Mouse (Mus musculus): ENCODE data around the gene Osbpl5. TPM values are rescaled to one million over a fixed set of nuclear protein-coding genes. Genes with fewer than 3 reads are reported as not detected.

The Osbpl5 gene
- polyA plus RNA-seq, 1 experiment: 1.2 TPM

GRCm38 (mm10) chr7:143783378-143783995, 26.7 kb upstream of the Osbpl5 start:
- TF ChIP-seq FLI1 (IDR thresholded peaks at IDR 0.05; ENCODE audit: low read length): no peak
- TF ChIP-seq GATA1 (IDR thresholded peaks at IDR 0.05; ENCODE audit: borderline replicate concordance, low read length): no peak
- no peaks in the 10 kb centered on the region for H3K36me3 ChIP-seq (replicated peaks; ENCODE audit: low read length)
- peak overlapping the region; percentile 91 for H3K4me3 ChIP-seq (replicated peaks)
- peaks cover 38% of the 10 kb centered on the region for H3K4me1 ChIP-seq
- peaks cover 76% of the 10 kb centered on the region for H3K27me3 ChIP-seq (replicated peaks)
- H3K9me3 ChIP-seq: no peaks in the 10 kb centered on the region

GRCm38 (mm10) chr7:143777375-143777774, 20.6 kb upstream of the Osbpl5 start:
- H3K4me1 ChIP-seq: peaks cover 5% of the 10 kb centered on the region; the same call in 1 of the 2 replicates
- H3K4me3 ChIP-seq (replicated peaks): no peak overlapping the region
- H3K36me3 ChIP-seq (replicated peaks; ENCODE audit: low read length): no peaks in the 10 kb centered on the region
- H3K9me3 ChIP-seq: peaks cover under 1% of the 10 kb centered on the region
- H3K27me3 ChIP-seq (replicated peaks): peaks cover 59% of the 10 kb centered on the region
- TF ChIP-seq GATA1 (IDR thresholded peaks at IDR 0.05; ENCODE audit: borderline replicate concordance, low read length) (no peak), FLI1 (IDR thresholded peaks at IDR 0.05; ENCODE audit: low read length) (no peak)

DNA sequence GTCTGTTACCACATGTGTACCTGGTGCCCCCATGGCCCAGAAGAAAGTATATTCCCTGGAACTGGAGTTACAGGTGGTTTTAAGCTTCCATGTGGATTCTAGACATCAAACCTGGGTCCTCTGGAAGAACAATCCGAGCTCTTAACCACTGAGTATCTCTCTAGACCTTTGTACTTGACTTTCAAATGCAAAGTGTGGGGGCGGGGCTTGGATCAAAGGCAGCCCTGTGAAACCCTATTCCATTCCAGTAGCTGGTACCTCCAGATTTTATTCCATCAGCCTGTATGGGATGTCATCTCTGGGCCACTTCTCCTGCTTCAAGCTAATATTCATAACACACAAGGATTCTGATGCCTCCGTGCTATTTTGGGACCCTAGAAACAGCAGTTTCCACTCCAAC, 19.4 kb upstream of the Osbpl5 start:
- Histone ChIP-seq H3K27me3 (replicated peaks) (peaks cover 50% of the 10 kb centered on the region), H3K9me3 (peaks cover 4% of the 10 kb centered on the region), H3K36me3 (replicated peaks; ENCODE audit: low read length) (no peaks in the 10 kb centered on the region), H3K4me3 (replicated peaks) (no peak overlapping the region), H3K4me1 (peaks cover 1% of the 10 kb centered on the region; the same call in 1 of the 2 replicates)
- TF ChIP-seq GATA1 (IDR thresholded peaks at IDR 0.05; ENCODE audit: borderline replicate concordance, low read length) (no peak), FLI1 (IDR thresholded peaks at IDR 0.05; ENCODE audit: low read length) (no peak)

GRCm38 (mm10) chr7:143769461-143769860, 12.7 kb upstream of the Osbpl5 start:
- no peak for TF ChIP-seq GATA1 (IDR thresholded peaks at IDR 0.05; ENCODE audit: borderline replicate concordance, low read length)
- no peak for TF ChIP-seq FLI1 (IDR thresholded peaks at IDR 0.05; ENCODE audit: low read length)
- Histone ChIP-seq H3K9me3 (peaks cover 4% of the 10 kb centered on the region), H3K36me3 (replicated peaks; ENCODE audit: low read length) (no peaks in the 10 kb centered on the region), H3K4me3 (replicated peaks) (no peak overlapping the region), H3K27me3 (replicated peaks) (peaks cover 54% of the 10 kb centered on the region), H3K4me1 (peaks cover 8% of the 10 kb centered on the region; the same call in 1 of the 2 replicates)

DNA sequence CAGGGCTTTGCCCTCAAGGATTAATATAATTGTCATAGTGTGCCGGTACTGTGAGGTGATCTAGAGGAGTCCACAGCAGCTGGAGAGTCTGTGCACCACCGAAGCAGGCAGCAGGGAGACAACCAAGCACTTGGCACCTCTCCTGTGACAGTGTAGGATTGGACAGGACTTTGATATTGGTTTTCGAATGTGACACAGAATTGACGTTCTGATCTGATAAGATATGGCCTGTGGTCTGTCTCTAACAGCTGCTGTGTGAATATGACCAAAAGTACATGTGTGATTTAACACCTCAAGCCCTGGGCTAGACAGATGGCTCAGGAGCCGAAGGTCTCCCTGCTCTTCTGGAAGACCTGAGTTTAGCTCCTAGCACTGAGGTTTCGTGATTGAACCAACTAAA, 11.5 kb upstream of the Osbpl5 start:
- TF ChIP-seq FLI1 (IDR thresholded peaks at IDR 0.05; ENCODE audit: low read length): no peak
- H3K27me3 ChIP-seq (replicated peaks): peaks cover 57% of the 10 kb centered on the region
- H3K4me3 ChIP-seq (replicated peaks): no peak overlapping the region
- peaks cover 4% of the 10 kb centered on the region for H3K9me3 ChIP-seq
- H3K4me1 ChIP-seq: peaks cover 8% of the 10 kb centered on the region; the same call in 1 of the 2 replicates
- no peaks in the 10 kb centered on the region for H3K36me3 ChIP-seq (replicated peaks; ENCODE audit: low read length)

- Histone ChIP-seq H3K4me3 (replicated peaks) (no peak within 1 kb of the TSS), H3K9me3 (no peaks in the 10 kb centered on the region), H3K36me3 (replicated peaks; ENCODE audit: low read length) (no peaks in the 10 kb centered on the region), H3K4me1 (peaks cover 8% of the 10 kb centered on the region; the same call in 1 of the 2 replicates), H3K27me3 (replicated peaks) (peaks cover 70% of the 10 kb centered on the region)
- TF ChIP-seq GATA1 (IDR thresholded peaks at IDR 0.05; ENCODE audit: borderline replicate concordance, low read length): no peak
- TF ChIP-seq FLI1 (IDR thresholded peaks at IDR 0.05; ENCODE audit: low read length): no peak
Observed at GRCm38 (mm10) chr7:143766893-143767292, 10.1 kb upstream of the Osbpl5 start, which contains the start of gene Mrgprg. Gene Mrgprg, minus strand, starts transcription at chr7:143766993.

DNA sequence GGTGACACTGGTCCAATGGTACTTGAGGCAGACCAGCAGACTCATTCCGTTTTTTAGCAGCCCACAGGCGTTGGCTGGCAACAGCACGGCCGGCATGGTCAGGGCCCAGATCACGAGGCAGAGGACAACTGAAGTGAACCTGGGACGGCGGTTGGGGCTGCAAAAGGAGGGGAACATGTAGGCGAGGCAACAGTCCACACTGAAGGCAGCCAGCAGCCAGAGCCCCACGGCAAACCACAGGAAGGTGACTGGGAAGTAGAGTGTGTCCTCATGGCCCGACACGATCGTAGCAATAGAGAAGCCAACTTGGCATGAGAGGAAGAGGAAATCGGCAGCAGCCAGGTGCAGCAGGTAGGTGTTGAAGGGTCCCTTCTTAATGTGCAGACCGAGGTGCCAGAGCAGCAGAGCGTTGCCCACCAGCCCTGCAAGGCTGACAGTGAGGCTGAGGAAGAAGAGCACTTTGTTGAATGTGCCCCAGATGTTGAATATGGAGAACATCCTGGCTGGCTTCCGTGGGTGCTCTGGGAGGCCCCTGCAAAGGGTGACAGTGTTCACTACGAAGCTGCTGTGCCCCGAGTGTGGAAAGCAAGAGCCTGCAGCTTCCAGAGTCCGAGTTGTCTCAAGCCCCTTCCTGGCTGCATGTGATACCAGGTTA, 8.2 kb upstream of the Osbpl5 start:
- Histone ChIP-seq H3K27me3 (replicated peaks) (peaks cover 67% of the 10 kb centered on the region), H3K9me3 (no peaks in the 10 kb centered on the region), H3K4me1 (peaks cover 5% of the 10 kb centered on the region; the same call in 1 of the 2 replicates), H3K4me3 (replicated peaks) (peak overlapping the region; percentile 24), H3K36me3 (replicated peaks; ENCODE audit: low read length) (no peaks in the 10 kb centered on the region)
- TF ChIP-seq FLI1 (IDR thresholded peaks at IDR 0.05; ENCODE audit: low read length) (no peak), GATA1 (IDR thresholded peaks at IDR 0.05; ENCODE audit: borderline replicate concordance, low read length) (no peak)

- peaks cover 6% of the 10 kb centered on the region; the same call in 1 of the 2 replicates for H3K4me1 ChIP-seq
- no peaks in the 10 kb centered on the region for H3K9me3 ChIP-seq
- no peak for TF ChIP-seq FLI1 (IDR thresholded peaks at IDR 0.05; ENCODE audit: low read length)
- TF ChIP-seq GATA1 (IDR thresholded peaks at IDR 0.05; ENCODE audit: borderline replicate concordance, low read length): no peak
- H3K27me3 ChIP-seq (replicated peaks): peaks cover 71% of the 10 kb centered on the region
- no peaks in the 10 kb centered on the region for H3K36me3 ChIP-seq (replicated peaks; ENCODE audit: low read length)
- H3K4me3 ChIP-seq (replicated peaks): no peak overlapping the region
Observed at GRCm38 (mm10) chr7:143763794-143764193, 7.0 kb upstream of the Osbpl5 start.

- H3K4me1 ChIP-seq: peaks cover 36% of the 10 kb centered on the region
- TF ChIP-seq GATA1 (IDR thresholded peaks at IDR 0.05; ENCODE audit: borderline replicate concordance, low read length) (no peak), FLI1 (IDR thresholded peaks at IDR 0.05; ENCODE audit: low read length) (no peak)
- no peak overlapping the region for H3K4me3 ChIP-seq (replicated peaks)
- no peaks in the 10 kb centered on the region for H3K9me3 ChIP-seq
- H3K27me3 ChIP-seq (replicated peaks): peaks cover 69% of the 10 kb centered on the region
- no peaks in the 10 kb centered on the region for H3K36me3 ChIP-seq (replicated peaks; ENCODE audit: low read length)
Observed at GRCm38 (mm10) chr7:143758956-143759355, 2.2 kb upstream of the Osbpl5 start.

GRCm38 (mm10) chr7:143757696-143758095, 911 bp upstream of the Osbpl5 start:
- Histone ChIP-seq H3K9me3 (no peaks in the 10 kb centered on the region), H3K4me1 (peaks cover 36% of the 10 kb centered on the region), H3K4me3 (replicated peaks) (no peak overlapping the region), H3K36me3 (replicated peaks; ENCODE audit: low read length) (no peaks in the 10 kb centered on the region), H3K27me3 (replicated peaks) (peaks cover 74% of the 10 kb centered on the region)
- TF ChIP-seq FLI1 (IDR thresholded peaks at IDR 0.05; ENCODE audit: low read length) (no peak), GATA1 (IDR thresholded peaks at IDR 0.05; ENCODE audit: borderline replicate concordance, low read length) (no peak)

Measured in megakaryocyte, embryonic 14.5 days (primary cell).